Mouse (Mus musculus): ENCODE measurements around the gene Ankrd13a.

- no peak for TF ChIP-seq POLR2A (IDR thresholded peaks at IDR 0.05; ENCODE audit: extremely low read depth, insufficient read depth, low read length)
- no peak for TF ChIP-seq CTCF (IDR thresholded peaks at IDR 0.05; ENCODE audit: low read depth, low read length)
These were observed 7.3 kb upstream of the Ankrd13a start for GRCm38 (mm10) chr5:114767185-114767584.
